Mouse (Mus musculus): ENCODE results near the gene Celf5. TPM values are rescaled to one million over a fixed set of nuclear protein-coding genes. Genes with fewer than 3 reads are reported as not detected.

Celf5 gene
- total and polyA plus RNA-seq, 2 experiments, result not detected

DNA sequence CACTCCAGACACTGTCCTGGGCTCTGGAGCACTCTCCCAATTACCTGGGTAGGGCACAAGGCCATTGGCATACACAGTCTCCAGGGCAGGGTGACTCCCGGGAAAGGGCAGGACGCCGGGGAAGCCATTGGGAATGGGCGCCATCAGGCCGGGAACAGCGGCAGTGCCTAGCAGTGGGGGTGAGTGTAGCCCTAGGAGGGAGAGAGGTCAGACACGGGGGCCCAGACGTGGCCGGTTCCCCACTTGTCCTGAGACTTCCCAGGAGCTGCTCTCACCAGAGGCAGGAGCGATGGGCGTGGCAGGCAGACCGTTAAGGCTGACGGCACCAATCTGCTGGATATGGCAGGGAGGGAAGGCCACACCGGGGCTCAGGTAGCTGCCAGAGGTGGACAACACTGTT, 15.6 kb downstream of the Celf5 start:
- H3K9ac ChIP-seq (ENCODE audit: low read depth, low read length), result no peak overlapping the region
- H3K27ac ChIP-seq (replicated peaks; ENCODE audit: insufficient read depth, low read depth, low read length), result no peak overlapping the region
- peaks cover 30% of the 10 kb centered on the region for H3K27me3 ChIP-seq (ENCODE audit: control insufficient read depth, insufficient read depth, low read length)
- H3K79me2 ChIP-seq (ENCODE audit: control insufficient read depth, insufficient read depth, low read length), result no peaks in the 10 kb centered on the region
- H3K36me3 ChIP-seq (ENCODE audit: control insufficient read depth, insufficient read depth, low read length), result no peaks in the 10 kb centered on the region
- H3K4me1 ChIP-seq (ENCODE audit: control insufficient read depth, insufficient read depth, low read length), result no peaks in the 10 kb centered on the region
- WGBS, result 70% methylated on average over 14 of the region's 14 CpGs
- no peak for TF ChIP-seq POLR2A (IDR thresholded peaks at IDR 0.05; ENCODE audit: extremely low read depth, insufficient read depth, low read length)
- no peak for TF ChIP-seq CTCF (IDR thresholded peaks at IDR 0.05; ENCODE audit: low read depth, low read length)
- no peak overlapping the region for H3K4me3 ChIP-seq (ENCODE audit: insufficient read depth, low read depth, low read length)
- DNase-seq (ENCODE audit: extremely low read depth, low read depth, low spot score), result no peak

DNA sequence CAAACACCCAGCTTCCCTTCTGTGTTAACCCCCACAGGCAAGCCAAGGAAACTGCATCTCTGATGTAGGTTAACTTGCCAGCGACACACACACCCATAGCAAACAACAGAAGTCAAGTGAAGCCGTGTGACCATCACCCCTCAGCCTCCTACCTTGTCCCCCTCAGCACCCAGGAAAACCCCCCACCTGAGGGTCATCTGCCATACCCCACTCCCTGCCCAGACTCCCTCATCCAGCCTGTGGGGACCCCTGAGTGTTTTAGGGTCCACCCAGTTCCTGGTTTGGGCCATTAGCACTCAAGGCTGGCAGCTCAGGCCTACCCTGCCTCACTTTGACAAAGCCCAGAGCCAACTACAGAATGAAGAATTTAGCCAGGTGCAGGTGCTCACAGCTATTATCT, 16.4 kb downstream of the Celf5 start:
- Histone ChIP-seq H3K9ac (ENCODE audit: low read depth, low read length) (no peak overlapping the region), H3K79me2 (ENCODE audit: control insufficient read depth, insufficient read depth, low read length) (no peaks in the 10 kb centered on the region), H3K36me3 (ENCODE audit: control insufficient read depth, insufficient read depth, low read length) (no peaks in the 10 kb centered on the region), H3K27ac (replicated peaks; ENCODE audit: insufficient read depth, low read depth, low read length) (no peak overlapping the region), H3K4me3 (ENCODE audit: insufficient read depth, low read depth, low read length) (no peak overlapping the region), H3K4me1 (ENCODE audit: control insufficient read depth, insufficient read depth, low read length) (no peaks in the 10 kb centered on the region), H3K27me3 (ENCODE audit: control insufficient read depth, insufficient read depth, low read length) (peaks cover 30% of the 10 kb centered on the region)
- 71% methylated on average over 2 of the region's 2 CpGs for WGBS
- DNase-seq (ENCODE audit: extremely low read depth, low read depth, low spot score), result no peak
- TF ChIP-seq POLR2A (IDR thresholded peaks at IDR 0.05; ENCODE audit: extremely low read depth, insufficient read depth, low read length), result no peak
- no peak for TF ChIP-seq CTCF (IDR thresholded peaks at IDR 0.05; ENCODE audit: low read depth, low read length)

DNA sequence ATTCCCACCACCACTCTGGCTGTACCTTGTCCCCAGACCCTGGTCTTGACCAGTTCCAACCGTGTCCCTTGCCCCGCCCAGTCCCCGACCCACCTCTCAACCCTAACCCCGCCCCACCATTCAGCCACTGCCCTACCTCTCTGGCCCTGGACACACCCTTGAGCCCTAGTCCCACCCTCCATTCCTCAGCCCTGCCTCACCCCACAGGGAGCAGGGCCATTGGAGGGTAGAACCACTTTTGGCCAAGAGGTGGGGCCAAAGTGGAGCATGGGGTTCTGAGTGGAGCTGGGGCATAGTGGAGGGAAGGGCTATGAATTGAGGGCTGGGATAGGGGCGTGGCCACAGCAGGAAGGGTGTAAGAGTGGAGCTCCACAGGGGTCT, 17.3 kb downstream of the Celf5 start:
- WGBS, result 15% methylated on average over 5 of the region's 5 CpGs
- Histone ChIP-seq H3K4me3 (ENCODE audit: insufficient read depth, low read depth, low read length) (no peak overlapping the region), H3K27me3 (ENCODE audit: control insufficient read depth, insufficient read depth, low read length) (peaks cover 31% of the 10 kb centered on the region), H3K79me2 (ENCODE audit: control insufficient read depth, insufficient read depth, low read length) (no peaks in the 10 kb centered on the region), H3K9ac (ENCODE audit: low read depth, low read length) (no peak overlapping the region), H3K36me3 (ENCODE audit: control insufficient read depth, insufficient read depth, low read length) (no peaks in the 10 kb centered on the region), H3K4me1 (ENCODE audit: control insufficient read depth, insufficient read depth, low read length) (no peaks in the 10 kb centered on the region), H3K27ac (replicated peaks; ENCODE audit: insufficient read depth, low read depth, low read length) (no peak overlapping the region)
- DNase-seq (ENCODE audit: extremely low read depth, low read depth, low spot score), result no peak
- no peak for TF ChIP-seq CTCF (IDR thresholded peaks at IDR 0.05; ENCODE audit: low read depth, low read length)
- TF ChIP-seq POLR2A (IDR thresholded peaks at IDR 0.05; ENCODE audit: extremely low read depth, insufficient read depth, low read length), result no peak

DNA sequence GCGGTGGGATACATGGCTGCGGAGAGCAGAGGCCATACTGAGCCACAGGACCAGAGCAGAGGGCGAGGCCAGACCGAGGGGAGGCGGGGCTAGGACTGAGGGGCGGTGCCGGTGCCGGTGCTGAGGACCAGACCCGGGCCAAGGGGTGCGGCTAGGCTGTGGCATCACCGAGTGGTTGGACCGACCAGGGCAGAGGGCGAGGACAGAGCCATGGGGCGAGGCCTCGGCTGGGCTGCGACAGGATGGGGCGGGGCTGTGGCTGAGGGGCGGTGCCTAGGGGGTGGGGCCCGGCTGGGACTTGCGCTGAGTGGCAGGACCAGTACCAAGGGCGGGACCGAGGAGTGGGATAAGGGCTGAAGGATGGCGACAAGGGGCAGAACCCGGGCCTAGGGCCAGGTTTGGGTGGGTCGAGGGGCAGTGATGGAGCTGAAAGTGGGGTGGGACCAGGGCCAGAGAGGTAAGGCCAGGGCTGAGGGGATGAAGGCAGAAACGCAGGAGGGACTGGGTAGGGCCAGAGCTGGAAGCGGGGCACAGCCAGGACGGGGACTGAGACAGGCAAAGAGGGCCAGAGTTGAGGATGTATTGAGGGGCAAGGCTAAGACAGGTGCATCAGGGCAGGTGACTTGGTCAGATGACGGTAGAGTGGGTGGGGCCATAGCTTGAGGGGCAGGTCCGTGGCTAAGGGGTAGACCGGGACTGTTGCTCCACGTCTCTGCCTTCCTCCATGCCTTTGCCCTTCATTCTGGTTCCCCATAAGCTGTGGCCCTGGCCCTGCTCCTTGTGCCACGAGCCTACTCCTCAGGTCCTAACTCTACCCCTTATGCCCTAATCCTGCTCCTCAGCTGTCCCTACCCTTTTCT, 17.9 kb downstream of the Celf5 start:
- Histone ChIP-seq H3K9ac (ENCODE audit: low read depth, low read length) (no peak overlapping the region), H3K4me3 (ENCODE audit: insufficient read depth, low read depth, low read length) (no peak overlapping the region), H3K36me3 (ENCODE audit: control insufficient read depth, insufficient read depth, low read length) (no peaks in the 10 kb centered on the region), H3K79me2 (ENCODE audit: control insufficient read depth, insufficient read depth, low read length) (no peaks in the 10 kb centered on the region), H3K4me1 (ENCODE audit: control insufficient read depth, insufficient read depth, low read length) (no peaks in the 10 kb centered on the region), H3K27ac (replicated peaks; ENCODE audit: insufficient read depth, low read depth, low read length) (no peak overlapping the region), H3K27me3 (ENCODE audit: control insufficient read depth, insufficient read depth, low read length) (peaks cover 32% of the 10 kb centered on the region)
- 6% methylated on average over 33 of the region's 33 CpGs for WGBS
- peak; percentile 25 for DNase-seq (ENCODE audit: extremely low read depth, low read depth, low spot score)
- TF ChIP-seq POLR2A (IDR thresholded peaks at IDR 0.05; ENCODE audit: extremely low read depth, insufficient read depth, low read length) (no peak), CTCF (IDR thresholded peaks at IDR 0.05; ENCODE audit: low read depth, low read length) (no peak)

DNA sequence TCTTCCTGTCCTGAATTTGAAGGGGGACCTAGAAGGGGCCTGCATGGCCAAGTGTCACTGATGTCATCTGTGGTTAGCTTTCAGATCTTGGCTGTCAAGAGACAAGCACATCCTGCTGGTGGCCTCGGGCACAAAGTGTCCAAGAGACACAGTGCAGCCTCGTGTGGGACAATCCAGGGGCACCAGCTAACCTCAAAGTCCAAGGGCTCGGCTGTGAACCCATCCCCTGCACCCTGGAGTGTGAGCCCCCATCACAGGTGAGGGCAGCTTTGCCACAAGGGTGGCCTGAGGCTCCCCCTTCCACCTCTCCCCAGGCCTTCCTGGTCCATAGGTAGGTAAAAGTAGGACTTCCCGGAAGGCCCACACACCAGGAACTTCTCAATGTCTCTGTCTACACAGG, 19.0 kb downstream of the Celf5 start:
- Histone ChIP-seq H3K27ac (replicated peaks; ENCODE audit: insufficient read depth, low read depth, low read length) (no peak overlapping the region), H3K79me2 (ENCODE audit: control insufficient read depth, insufficient read depth, low read length) (no peaks in the 10 kb centered on the region), H3K9ac (ENCODE audit: low read depth, low read length) (no peak overlapping the region), H3K36me3 (ENCODE audit: control insufficient read depth, insufficient read depth, low read length) (no peaks in the 10 kb centered on the region), H3K4me3 (ENCODE audit: insufficient read depth, low read depth, low read length) (no peak overlapping the region), H3K27me3 (ENCODE audit: control insufficient read depth, insufficient read depth, low read length) (peaks cover 35% of the 10 kb centered on the region), H3K4me1 (ENCODE audit: control insufficient read depth, insufficient read depth, low read length) (no peaks in the 10 kb centered on the region)
- TF ChIP-seq POLR2A (IDR thresholded peaks at IDR 0.05; ENCODE audit: extremely low read depth, insufficient read depth, low read length) (no peak), CTCF (IDR thresholded peaks at IDR 0.05; ENCODE audit: low read depth, low read length) (no peak)
- WGBS, result 49% methylated on average over 4 of the region's 4 CpGs
- DNase-seq (ENCODE audit: extremely low read depth, low read depth, low spot score), result no peak

DNA sequence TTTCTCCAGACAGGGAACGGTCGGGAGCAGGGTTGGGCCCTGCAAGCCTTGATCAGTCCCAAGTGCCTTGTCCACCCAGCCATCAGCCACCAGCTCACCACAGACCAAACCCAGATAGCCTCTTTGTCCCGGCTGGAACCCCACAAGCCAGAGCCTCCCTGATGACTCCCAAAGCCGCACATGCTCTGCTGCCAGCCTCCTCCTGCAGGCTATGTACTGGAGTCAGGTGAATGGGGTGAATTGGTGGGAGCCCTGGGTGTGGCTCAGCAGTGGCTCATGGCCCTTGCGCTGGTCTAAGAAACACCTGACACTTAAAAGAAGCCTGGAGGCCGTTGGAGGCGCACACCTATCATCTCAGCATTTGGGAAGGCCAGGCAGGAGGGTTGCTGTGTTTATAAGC, 19.6 kb downstream of the Celf5 start:
- Histone ChIP-seq H3K4me1 (ENCODE audit: control insufficient read depth, insufficient read depth, low read length) (no peaks in the 10 kb centered on the region), H3K36me3 (ENCODE audit: control insufficient read depth, insufficient read depth, low read length) (no peaks in the 10 kb centered on the region), H3K27me3 (ENCODE audit: control insufficient read depth, insufficient read depth, low read length) (peaks cover 35% of the 10 kb centered on the region), H3K27ac (replicated peaks; ENCODE audit: insufficient read depth, low read depth, low read length) (no peak overlapping the region), H3K79me2 (ENCODE audit: control insufficient read depth, insufficient read depth, low read length) (no peaks in the 10 kb centered on the region), H3K9ac (ENCODE audit: low read depth, low read length) (no peak overlapping the region), H3K4me3 (ENCODE audit: insufficient read depth, low read depth, low read length) (no peak overlapping the region)
- WGBS, result 82% methylated on average over 7 of the region's 7 CpGs
- no peak for DNase-seq (ENCODE audit: extremely low read depth, low read depth, low spot score)
- no peak for TF ChIP-seq POLR2A (IDR thresholded peaks at IDR 0.05; ENCODE audit: extremely low read depth, insufficient read depth, low read length)
